Mouse (Mus musculus) E14TG2a.4 (cell line): ENCODE data around the gene Ispd.

Source experiments
- H3K27me3 ChIP-seq: 2 replicates; pipeline ENCODE4 v1.6.1; 2014; ENCODE audit warnings: low read length, control low read depth; ENCODE audit not compliant: insufficient read depth
- H3K36me3 ChIP-seq: 2 replicates; pipeline ENCODE4 v1.6.1; 2014; ENCODE audit warnings: low read length, control low read depth; ENCODE audit not compliant: insufficient read depth
- H3K4me1 ChIP-seq: replicated peaks from 2 replicates; pipeline ENCODE4 v1.6.1; 2014; ENCODE audit warnings: low read depth, low read length, control low read depth
- H3K4me3 ChIP-seq: replicated peaks from 2 replicates; pipeline ENCODE4 v1.5.1; 2014; ENCODE audit warnings: mild to moderate bottlenecking, low read length
- H3K9me3 ChIP-seq: 2 replicates; pipeline ENCODE4 v1.6.1; 2014; ENCODE audit warnings: low read length, control low read depth
- CTCF ChIP-seq: conservative IDR thresholded peaks from 2 replicates; pipeline ENCODE4 v1.5.1; 2014; ENCODE audit warnings: low read length
- NANOG ChIP-seq: IDR thresholded peaks from 2 replicates; pipeline ENCODE4 v1.6.1; 2014; ENCODE audit warnings: borderline replicate concordance, low read length, mixed read lengths
- POU5F1 ChIP-seq: IDR thresholded peaks from 2 replicates; pipeline ENCODE4 v1.6.1; 2014; ENCODE audit warnings: low read length, borderline replicate concordance

The Ispd gene

GRCm38 (mm10) chr12:36570414-36571095, 189.3 kb downstream of the Ispd start:
- TF ChIP-seq NANOG (no peak), POU5F1 (no peak)
- H3K27me3 ChIP-seq: no peaks in the 10 kb centered on the region
- no peak overlapping the region for H3K4me3 ChIP-seq
- no peaks in the 10 kb centered on the region for H3K9me3 ChIP-seq
- H3K4me1 ChIP-seq: no peaks in the 10 kb centered on the region
- no peaks in the 10 kb centered on the region for H3K36me3 ChIP-seq

GRCm38 (mm10) chr12:36584828-36585227, 203.6 kb downstream of the Ispd start:
- Histone ChIP-seq H3K4me1 (no peaks in the 10 kb centered on the region), H3K36me3 (no peaks in the 10 kb centered on the region), H3K27me3 (no peaks in the 10 kb centered on the region), H3K9me3 (no peaks in the 10 kb centered on the region), H3K4me3 (no peak overlapping the region)
- TF ChIP-seq NANOG (no peak), POU5F1 (no peak), CTCF (no peak)

GRCm38 (mm10) chr12:36597539-36598250, 216.4 kb downstream of the Ispd start:
- H3K4me3 ChIP-seq: no peak overlapping the region
- H3K36me3 ChIP-seq: no peaks in the 10 kb centered on the region
- H3K27me3 ChIP-seq: no peaks in the 10 kb centered on the region
- TF ChIP-seq NANOG: no peak
- no peak for TF ChIP-seq POU5F1
- no peaks in the 10 kb centered on the region for H3K9me3 ChIP-seq
- no peaks in the 10 kb centered on the region for H3K4me1 ChIP-seq

- H3K9me3 ChIP-seq: peaks cover 10% of the 10 kb centered on the region
- H3K27me3 ChIP-seq: no peaks in the 10 kb centered on the region
- TF ChIP-seq CTCF (no peak), POU5F1 (no peak), NANOG (no peak)
- no peaks in the 10 kb centered on the region for H3K36me3 ChIP-seq
- no peak overlapping the region for H3K4me3 ChIP-seq
- H3K4me1 ChIP-seq: no peaks in the 10 kb centered on the region
These were observed 240.9 kb downstream of the Ispd start for GRCm38 (mm10) chr12:36621960-36622736.

GRCm38 (mm10) chr12:36627204-36627603, 246.0 kb downstream of the Ispd start:
- no peak overlapping the region for H3K4me3 ChIP-seq

GRCm38 (mm10) chr12:36632427-36632826, 251.2 kb downstream of the Ispd start:
- no peaks in the 10 kb centered on the region for H3K4me1 ChIP-seq
- no peaks in the 10 kb centered on the region for H3K27me3 ChIP-seq
- no peaks in the 10 kb centered on the region for H3K9me3 ChIP-seq
- no peak overlapping the region for H3K4me3 ChIP-seq
- no peaks in the 10 kb centered on the region for H3K36me3 ChIP-seq
- no peak for TF ChIP-seq NANOG

More at GRCm38 (mm10) chr12:36627204-36627603, 246.0 kb downstream of the Ispd start:
- H3K36me3 ChIP-seq: no peaks in the 10 kb centered on the region
- TF ChIP-seq CTCF: no peak
- no peaks in the 10 kb centered on the region for H3K4me1 ChIP-seq
- no peaks in the 10 kb centered on the region for H3K9me3 ChIP-seq
- no peaks in the 10 kb centered on the region for H3K27me3 ChIP-seq

- no peak overlapping the region for H3K4me3 ChIP-seq
- no peaks in the 10 kb centered on the region for H3K27me3 ChIP-seq
- TF ChIP-seq CTCF: no peak
- no peak for TF ChIP-seq NANOG
- no peak for TF ChIP-seq POU5F1
- H3K9me3 ChIP-seq: no peaks in the 10 kb centered on the region
- H3K36me3 ChIP-seq: no peaks in the 10 kb centered on the region
- no peaks in the 10 kb centered on the region for H3K4me1 ChIP-seq
These were observed 266.3 kb downstream of the Ispd start for GRCm38 (mm10) chr12:36647514-36647913.

GRCm38 (mm10) chr12:36662496-36662895, 281.2 kb downstream of the Ispd start:
- TF ChIP-seq NANOG (no peak), POU5F1 (no peak), CTCF (no peak)
- no peaks in the 10 kb centered on the region for H3K36me3 ChIP-seq
- H3K4me1 ChIP-seq: no peaks in the 10 kb centered on the region
- no peaks in the 10 kb centered on the region for H3K27me3 ChIP-seq
- H3K9me3 ChIP-seq: no peaks in the 10 kb centered on the region
- H3K4me3 ChIP-seq: no peak overlapping the region
